Mouse (Mus musculus) mesoderm, embryonic 11.5 days (tissue): Measurements from ENCODE around the gene Cep57l1.

ENCODE experiments used
- DNase-seq: peaks from one replicate; pipeline ENCODE4 v3.0.0-alpha.2; 2012; ENCODE audit warnings: low read depth, low spot score

The Cep57l1 gene

GRCm38 (mm10) chr10:41677396-41677795 is 132.3 kb downstream of the Cep57l1 start:
- no peak for DNase-seq

GRCm38 (mm10) chr10:41676661-41677061 is 133.0 kb downstream of the Cep57l1 start:
- DNase-seq = no peak

GRCm38 (mm10) chr10:41675842-41676571 is 133.7 kb downstream of the Cep57l1 start:
- DNase-seq = no peak

- no peak for DNase-seq
Measured at GRCm38 (mm10) chr10:41675243-41675642, 134.4 kb downstream of the Cep57l1 start.

- no peak for DNase-seq
Measured at GRCm38 (mm10) chr10:41674362-41674761, 135.3 kb downstream of the Cep57l1 start.

GRCm38 (mm10) chr10:41670196-41670595 is 139.5 kb downstream of the Cep57l1 start:
- DNase-seq = no peak
